Mouse (Mus musculus): Measurements from ENCODE around the gene Grin3b. TPM values are rescaled to one million over a fixed set of nuclear protein-coding genes. Genes with fewer than 3 reads are reported as not detected.

Grin3b gene
- total RNA-seq, 2 experiments from 2014 or later: 0.15 TPM; not detected in 1

GRCm38 (mm10) chr10:79988506-79989271, 18.2 kb downstream of the Grin3b start, which contains the start of gene Cnn2:
Cnn2 (plus strand) TSS chr10:79988584.
- H3K27ac ChIP-seq: peak within 1 kb of the TSS; percentile 64

GRCm38 (mm10) chr10:79989272-79989786, 18.8 kb downstream of the Grin3b start:
- TF ChIP-seq CTCF (conservative IDR thresholded peaks at IDR 0.05): no peak
- no peak overlapping the region for H3K27ac ChIP-seq
- no peak for DNase-seq (ENCODE audit: low spot score in 2 of 2)
- H3K4me3 ChIP-seq: peak overlapping the region; percentile 54; the same call in 1 of the 2 replicates

More at GRCm38 (mm10) chr10:79988506-79989271, 18.2 kb downstream of the Grin3b start, which contains the start of gene Cnn2:
- no peak for TF ChIP-seq CTCF (conservative IDR thresholded peaks at IDR 0.05)
- peak within 1 kb of the TSS; percentile 54 for H3K4me3 ChIP-seq
- DNase-seq (ENCODE audit: low spot score in 2 of 2): no peak

GRCm38 (mm10) chr10:79989870-79990269, 19.4 kb downstream of the Grin3b start:
- TF ChIP-seq CTCF (conservative IDR thresholded peaks at IDR 0.05): no peak
- DNase-seq (ENCODE audit: low spot score in 2 of 2): no peak
- H3K27ac ChIP-seq: no peak overlapping the region
- H3K4me3 ChIP-seq: no peak overlapping the region

GRCm38 (mm10) chr10:79991099-79991498, 20.6 kb downstream of the Grin3b start:
- TF ChIP-seq CTCF (conservative IDR thresholded peaks at IDR 0.05): no peak
- no peak overlapping the region for H3K27ac ChIP-seq
- no peak for DNase-seq (ENCODE audit: low spot score in 2 of 2)
- no peak overlapping the region for H3K4me3 ChIP-seq

- DNase-seq (ENCODE audit: low spot score in 2 of 2): no peak
- H3K4me3 ChIP-seq: no peak overlapping the region
- no peak overlapping the region for H3K27ac ChIP-seq
- TF ChIP-seq CTCF (conservative IDR thresholded peaks at IDR 0.05): peak; percentile 55
Measured at GRCm38 (mm10) chr10:79991548-79991947, 21.0 kb downstream of the Grin3b start.

GRCm38 (mm10) chr10:79994397-79995115, 24.0 kb downstream of the Grin3b start:
- TF ChIP-seq CTCF (conservative IDR thresholded peaks at IDR 0.05): no peak
- Histone ChIP-seq H3K4me3 (no peak overlapping the region), H3K27ac (no peak overlapping the region)
- no peak for DNase-seq (ENCODE audit: low spot score in 2 of 2)

GRCm38 (mm10) chr10:79995636-79996035, 25.1 kb downstream of the Grin3b start:
- Histone ChIP-seq H3K4me3 (no peak overlapping the region), H3K27ac (peak overlapping the region; percentile 56; the same call in 1 of the 2 replicates)
- DNase-seq (ENCODE audit: low spot score in 2 of 2): no peak
- TF ChIP-seq CTCF (conservative IDR thresholded peaks at IDR 0.05): no peak

GRCm38 (mm10) chr10:79996272-79997033, 25.9 kb downstream of the Grin3b start, which contains the start of gene Abca7:
Abca7 (plus strand) TSS chr10:79996494.
- TF ChIP-seq CTCF (conservative IDR thresholded peaks at IDR 0.05): peak; percentile 50
- Histone ChIP-seq H3K27ac (peak within 1 kb of the TSS; percentile 85), H3K4me3 (peak within 1 kb of the TSS; percentile 63)
- peak; percentile 92 to 98 for DNase-seq (ENCODE audit: low spot score in 2 of 2)

- no peak for TF ChIP-seq CTCF (conservative IDR thresholded peaks at IDR 0.05)
- H3K27ac ChIP-seq: 0 out of 2 replicates have a peak overlapping the region, but pooled peaks have one; percentile 9
Measured at GRCm38 (mm10) chr10:79997034-79997760, 26.7 kb downstream of the Grin3b start.

GRCm38 (mm10) chr10:79997819-79998218, 27.3 kb downstream of the Grin3b start:
- no peak for TF ChIP-seq CTCF (conservative IDR thresholded peaks at IDR 0.05)
- Histone ChIP-seq H3K27ac (no peak overlapping the region), H3K4me3 (peak overlapping the region; percentile 63)
- DNase-seq (ENCODE audit: low spot score in 2 of 2): no peak

More at GRCm38 (mm10) chr10:79997034-79997760, 26.7 kb downstream of the Grin3b start:
- peak; percentile 45 to 48 for DNase-seq (ENCODE audit: low spot score in 2 of 2)
- peak overlapping the region; percentile 63 for H3K4me3 ChIP-seq

- TF ChIP-seq CTCF (conservative IDR thresholded peaks at IDR 0.05): no peak
- no peak for DNase-seq (ENCODE audit: low spot score in 2 of 2)
- H3K4me3 ChIP-seq: no peak overlapping the region
- no peak overlapping the region for H3K27ac ChIP-seq
Measured at GRCm38 (mm10) chr10:80001945-80002344, 31.4 kb downstream of the Grin3b start.

GRCm38 (mm10) chr10:80002829-80003228, 32.3 kb downstream of the Grin3b start:
- no peak for DNase-seq (ENCODE audit: low spot score in 2 of 2)
- H3K27ac ChIP-seq: 0 out of 2 replicates have a peak overlapping the region, but pooled peaks have one; percentile 43
- H3K4me3 ChIP-seq: no peak overlapping the region
- TF ChIP-seq CTCF (conservative IDR thresholded peaks at IDR 0.05): no peak
